Mouse (Mus musculus): ENCODE data around the gene Fat3. TPM values are rescaled to one million over a fixed set of nuclear protein-coding genes. Genes with fewer than 3 reads are reported as not detected.

Fat3 gene
- total RNA-seq, 1 experiment from 2014 or later = not detected

- ATAC-seq (replicated peaks in 1 of 2; ENCODE audit: insufficient read depth in 1 of 2, low FRiP score in 2 of 2, low TSS enrichment in 1 of 2, low read depth in 1 of 2, poor library complexity in 2 of 2, severe bottlenecking in 2 of 2) = no peak
Measured at GRCm38 (mm10) chr9:16461491-16461890, 39.6 kb downstream of the Fat3 start.

GRCm38 (mm10) chr9:16460591-16460990 is 40.5 kb downstream of the Fat3 start:
- ATAC-seq (replicated peaks in 1 of 2; ENCODE audit: insufficient read depth in 1 of 2, low FRiP score in 2 of 2, low TSS enrichment in 1 of 2, low read depth in 1 of 2, poor library complexity in 2 of 2, severe bottlenecking in 2 of 2) = no peak

- ATAC-seq (replicated peaks in 1 of 2; ENCODE audit: insufficient read depth in 1 of 2, low FRiP score in 2 of 2, low TSS enrichment in 1 of 2, low read depth in 1 of 2, poor library complexity in 2 of 2, severe bottlenecking in 2 of 2) = no peak
Measured at GRCm38 (mm10) chr9:16441930-16442329, 59.2 kb downstream of the Fat3 start.

GRCm38 (mm10) chr9:16440638-16441037 is 60.4 kb downstream of the Fat3 start:
- ATAC-seq (replicated peaks in 1 of 2; ENCODE audit: insufficient read depth in 1 of 2, low FRiP score in 2 of 2, low TSS enrichment in 1 of 2, low read depth in 1 of 2, poor library complexity in 2 of 2, severe bottlenecking in 2 of 2) = no peak

GRCm38 (mm10) chr9:16439941-16440340 is 61.1 kb downstream of the Fat3 start:
- no peak for ATAC-seq (replicated peaks in 1 of 2; ENCODE audit: insufficient read depth in 1 of 2, low FRiP score in 2 of 2, low TSS enrichment in 1 of 2, low read depth in 1 of 2, poor library complexity in 2 of 2, severe bottlenecking in 2 of 2)

- ATAC-seq (replicated peaks in 1 of 2; ENCODE audit: insufficient read depth in 1 of 2, low FRiP score in 2 of 2, low TSS enrichment in 1 of 2, low read depth in 1 of 2, poor library complexity in 2 of 2, severe bottlenecking in 2 of 2) = no peak
Measured at GRCm38 (mm10) chr9:16437805-16438204, 63.3 kb downstream of the Fat3 start.

- no peak for ATAC-seq (replicated peaks in 1 of 2; ENCODE audit: insufficient read depth in 1 of 2, low FRiP score in 2 of 2, low TSS enrichment in 1 of 2, low read depth in 1 of 2, poor library complexity in 2 of 2, severe bottlenecking in 2 of 2)
Measured at GRCm38 (mm10) chr9:16428589-16428988, 72.5 kb downstream of the Fat3 start.

- ATAC-seq (replicated peaks in 1 of 2; ENCODE audit: insufficient read depth in 1 of 2, low FRiP score in 2 of 2, low TSS enrichment in 1 of 2, low read depth in 1 of 2, poor library complexity in 2 of 2, severe bottlenecking in 2 of 2) = no peak
Measured at GRCm38 (mm10) chr9:16422707-16423106, 78.4 kb downstream of the Fat3 start.

- ATAC-seq (replicated peaks in 1 of 2; ENCODE audit: insufficient read depth in 1 of 2, low FRiP score in 2 of 2, low TSS enrichment in 1 of 2, low read depth in 1 of 2, poor library complexity in 2 of 2, severe bottlenecking in 2 of 2) = no peak
Measured at GRCm38 (mm10) chr9:16402815-16403214, 98.3 kb downstream of the Fat3 start.

- ATAC-seq (replicated peaks in 1 of 2; ENCODE audit: insufficient read depth in 1 of 2, low FRiP score in 2 of 2, low TSS enrichment in 1 of 2, low read depth in 1 of 2, poor library complexity in 2 of 2, severe bottlenecking in 2 of 2) = no peak
Measured at GRCm38 (mm10) chr9:16398734-16399686, 102.1 kb downstream of the Fat3 start.

- ATAC-seq (replicated peaks in 1 of 2; ENCODE audit: insufficient read depth in 1 of 2, low FRiP score in 2 of 2, low TSS enrichment in 1 of 2, low read depth in 1 of 2, poor library complexity in 2 of 2, severe bottlenecking in 2 of 2) = no peak
Measured at GRCm38 (mm10) chr9:16389141-16389540, 111.9 kb downstream of the Fat3 start.

GRCm38 (mm10) chr9:16387527-16387926 is 113.6 kb downstream of the Fat3 start:
- ATAC-seq (replicated peaks in 1 of 2; ENCODE audit: insufficient read depth in 1 of 2, low FRiP score in 2 of 2, low TSS enrichment in 1 of 2, low read depth in 1 of 2, poor library complexity in 2 of 2, severe bottlenecking in 2 of 2) = no peak

- ATAC-seq (replicated peaks in 1 of 2; ENCODE audit: insufficient read depth in 1 of 2, low FRiP score in 2 of 2, low TSS enrichment in 1 of 2, low read depth in 1 of 2, poor library complexity in 2 of 2, severe bottlenecking in 2 of 2) = no peak
Measured at GRCm38 (mm10) chr9:16363713-16364112, 137.4 kb downstream of the Fat3 start.

- no peak for ATAC-seq (replicated peaks in 1 of 2; ENCODE audit: insufficient read depth in 1 of 2, low FRiP score in 2 of 2, low TSS enrichment in 1 of 2, low read depth in 1 of 2, poor library complexity in 2 of 2, severe bottlenecking in 2 of 2)
Measured at GRCm38 (mm10) chr9:16361811-16362210, 139.3 kb downstream of the Fat3 start.

- no peak for ATAC-seq (replicated peaks in 1 of 2; ENCODE audit: insufficient read depth in 1 of 2, low FRiP score in 2 of 2, low TSS enrichment in 1 of 2, low read depth in 1 of 2, poor library complexity in 2 of 2, severe bottlenecking in 2 of 2)
Measured at GRCm38 (mm10) chr9:16356636-16357035, 144.4 kb downstream of the Fat3 start.

GRCm38 (mm10) chr9:16354906-16355305 is 146.2 kb downstream of the Fat3 start:
- no peak for ATAC-seq (replicated peaks in 1 of 2; ENCODE audit: insufficient read depth in 1 of 2, low FRiP score in 2 of 2, low TSS enrichment in 1 of 2, low read depth in 1 of 2, poor library complexity in 2 of 2, severe bottlenecking in 2 of 2)

- ATAC-seq (replicated peaks in 1 of 2; ENCODE audit: insufficient read depth in 1 of 2, low FRiP score in 2 of 2, low TSS enrichment in 1 of 2, low read depth in 1 of 2, poor library complexity in 2 of 2, severe bottlenecking in 2 of 2) = no peak
Measured at GRCm38 (mm10) chr9:16353049-16353724, 147.9 kb downstream of the Fat3 start.

GRCm38 (mm10) chr9:16352486-16353048 is 148.5 kb downstream of the Fat3 start:
- ATAC-seq (replicated peaks in 1 of 2; ENCODE audit: insufficient read depth in 1 of 2, low FRiP score in 2 of 2, low TSS enrichment in 1 of 2, low read depth in 1 of 2, poor library complexity in 2 of 2, severe bottlenecking in 2 of 2) = no peak

Measured in hematopoietic stem cell, adult 5-6 weeks (primary cell).